ENCODE assay signal across 8 mouse cellular contexts in the genomic region with DNA sequence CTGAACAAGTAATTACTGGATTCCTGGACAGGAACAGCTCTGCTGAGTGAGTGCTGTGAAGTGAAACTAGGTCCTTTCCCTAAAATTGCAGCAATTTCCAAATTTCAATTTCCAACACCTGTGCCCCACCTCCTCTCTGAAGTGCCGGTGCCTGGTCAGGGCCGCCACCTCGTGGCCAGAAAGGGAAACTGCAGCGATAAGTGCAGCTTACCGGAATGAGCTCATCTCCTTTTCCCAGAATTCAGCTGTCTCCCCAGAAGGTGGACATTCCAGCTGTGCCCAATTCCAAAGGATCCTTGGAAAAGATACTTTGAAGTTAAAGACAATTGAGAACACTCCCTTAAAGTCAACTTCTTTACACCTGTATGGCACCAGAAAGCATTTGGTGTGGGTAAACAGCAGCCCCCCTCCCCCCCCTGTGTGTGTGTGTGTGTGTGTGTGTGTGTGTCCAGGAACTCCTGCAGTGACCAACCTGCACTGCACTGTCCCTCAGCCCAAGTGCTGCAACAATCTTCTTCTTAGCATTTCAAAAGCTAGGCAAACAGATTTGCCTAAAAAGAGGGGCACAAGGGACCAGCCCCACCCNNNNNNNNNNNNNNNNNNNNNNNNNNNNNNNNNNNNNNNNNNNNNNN. TPM values are rescaled to one million over a fixed set of nuclear protein-coding genes. Genes with fewer than 3 reads are reported as not detected.
DNase-seq lines count a peak whose midpoint lies in the region; ATAC-seq lines count a peak whose summit lies in the region.

No protein-coding gene starts in this region.

- H3K27ac ChIP-seq in midbrain, embryonic 11.5 days (ENCODE audit: low read depth, low read length), result no peak overlapping the region
- H3K27ac ChIP-seq in midbrain, embryonic 16.5 days (ENCODE audit: low read length), result no peak overlapping the region
- H3K27ac ChIP-seq in limb, embryonic 10.5 days, result no peak overlapping the region

- no peaks in the 10 kb centered on the region for H3K9me3 ChIP-seq in midbrain, embryonic 11.5 days (ENCODE audit: control insufficient read depth, low read length)
- H3K9me3 ChIP-seq in midbrain, embryonic 16.5 days (replicated peaks; ENCODE audit: control insufficient read depth, low read length, poor library complexity, severe bottlenecking), result no peaks in the 10 kb centered on the region
- H3K9me3 ChIP-seq in limb, embryonic 10.5 days (replicated peaks), result no peaks in the 10 kb centered on the region

- WGBS in midbrain, embryonic 11.5 days, result 4% methylated on average over 5 of the region's 5 CpGs
- 3% methylated on average over 5 of the region's 5 CpGs for WGBS in midbrain, embryonic 16.5 days
- WGBS in limb, embryonic 10.5 days, result 3% methylated on average over 5 of the region's 5 CpGs

- no peaks in the 10 kb centered on the region for H3K4me1 ChIP-seq in midbrain, embryonic 11.5 days (ENCODE audit: control insufficient read depth, insufficient read depth, low read length)
- H3K4me1 ChIP-seq in midbrain, embryonic 16.5 days (ENCODE audit: control insufficient read depth, insufficient read depth, low read length), result 0 out of 2 replicates have a peak, but pooled peaks cover 4% of the 10 kb centered on the region
- no peaks in the 10 kb centered on the region for H3K4me1 ChIP-seq in limb, embryonic 10.5 days

- DNase-seq in midbrain, embryonic 11.5 days (ENCODE audit: low spot score, missing footprints), result peak; percentile 88
- DNase-seq in cerebellum, postnatal 4 days (ENCODE audit: low spot score in 2 of 2), result peak; percentile 75 to 76
- peak; percentile 29 to 63 for DNase-seq in gastrocnemius, postnatal 4 days (ENCODE audit: low spot score in 2 of 2)
- peak; percentile 55 to 75 for DNase-seq in kidney, adult 8-10 months
- DNase-seq in limb, embryonic 10.5 days (ENCODE audit: low spot score), result peak; percentile 72
- peak; percentile 76 for DNase-seq in naive thymus-derived CD4-positive, alpha-beta T cell, adult 2 months (ENCODE audit: low read depth)
- DNase-seq in spleen, postnatal 4 days (ENCODE audit: low spot score in 2 of 2), result peak; percentile 58 to 83

- no peak overlapping the region for H3K9ac ChIP-seq in midbrain, embryonic 11.5 days (ENCODE audit: low read length)
- H3K9ac ChIP-seq in midbrain, embryonic 16.5 days (ENCODE audit: low read depth, low read length), result no peak overlapping the region

- no peak overlapping the region for H3K4me2 ChIP-seq in midbrain, embryonic 11.5 days
- no peak overlapping the region for H3K4me2 ChIP-seq in midbrain, embryonic 16.5 days (ENCODE audit: low read length)

- no peaks in the 10 kb centered on the region for H3K36me3 ChIP-seq in midbrain, embryonic 11.5 days (ENCODE audit: control insufficient read depth, insufficient read depth, low read length)
- H3K36me3 ChIP-seq in midbrain, embryonic 16.5 days (ENCODE audit: control insufficient read depth, insufficient read depth, low read length), result no peaks in the 10 kb centered on the region
- no peaks in the 10 kb centered on the region for H3K36me3 ChIP-seq in limb, embryonic 10.5 days

- ATAC-seq in midbrain, embryonic 11.5 days (ENCODE audit: low FRiP score), result 0 out of 2 replicates have a peak, but pooled peaks have one; percentile 44
- ATAC-seq in midbrain, embryonic 16.5 days, result no peak

- no peak overlapping the region for H3K4me3 ChIP-seq in midbrain, embryonic 11.5 days (ENCODE audit: low read depth, low read length)
- no peak overlapping the region for H3K4me3 ChIP-seq in midbrain, embryonic 16.5 days (ENCODE audit: low read depth, low read length)
- no peak overlapping the region for H3K4me3 ChIP-seq in limb, embryonic 10.5 days

- H3K27me3 ChIP-seq in midbrain, embryonic 11.5 days (ENCODE audit: control insufficient read depth, insufficient read depth, low read length), result no peaks in the 10 kb centered on the region
- no peaks in the 10 kb centered on the region for H3K27me3 ChIP-seq in midbrain, embryonic 16.5 days (ENCODE audit: control insufficient read depth, insufficient read depth, low read depth, low read length)
- H3K27me3 ChIP-seq in limb, embryonic 10.5 days (ENCODE audit: low read depth, poor library complexity, severe bottlenecking), result no peaks in the 10 kb centered on the region

RNA-seq across cellular contexts. Expression of a gene that starts 13.2 kb away (rescaled TPM):
- polyA plus RNA-seq in midbrain, embryonic 11.5 days (2014; fragmentation: Nextera tagmentation; extraction: Ambion mirVana), result 5.4 and 7.0 TPM in 2 replicates
- polyA plus RNA-seq in midbrain, embryonic 16.5 days (2015; fragmentation: Nextera tagmentation; extraction: Ambion mirVana), result 4.6 TPM in 2 replicates
- total RNA-seq in gastrocnemius, postnatal 4 days (2021), result 10 to 100 TPM; 48.9 to 49.5 TPM
- polyA plus RNA-seq in limb, embryonic 10.5 days (2016; fragmentation: Nextera tagmentation; extraction: Ambion mirVana), result 4.1 and 7.5 TPM in 2 replicates

RNA-seq across cellular contexts. Expression of a gene that starts 42.7 kb away (rescaled TPM):
- polyA plus RNA-seq in midbrain, embryonic 11.5 days (2014; fragmentation: Nextera tagmentation; extraction: Ambion mirVana), result 17.1 and 21.1 TPM in 2 replicates
- 44.6 and 47.8 TPM in 2 replicates for polyA plus RNA-seq in midbrain, embryonic 16.5 days (2015; fragmentation: Nextera tagmentation; extraction: Ambion mirVana)
- 10 to 100 TPM; 57.9 to 69.9 TPM for total RNA-seq in gastrocnemius, postnatal 4 days (2021)
- polyA plus RNA-seq in limb, embryonic 10.5 days (2016; fragmentation: Nextera tagmentation; extraction: Ambion mirVana), result 11.2 and 13.3 TPM in 2 replicates
